In the genomic region with DNA sequence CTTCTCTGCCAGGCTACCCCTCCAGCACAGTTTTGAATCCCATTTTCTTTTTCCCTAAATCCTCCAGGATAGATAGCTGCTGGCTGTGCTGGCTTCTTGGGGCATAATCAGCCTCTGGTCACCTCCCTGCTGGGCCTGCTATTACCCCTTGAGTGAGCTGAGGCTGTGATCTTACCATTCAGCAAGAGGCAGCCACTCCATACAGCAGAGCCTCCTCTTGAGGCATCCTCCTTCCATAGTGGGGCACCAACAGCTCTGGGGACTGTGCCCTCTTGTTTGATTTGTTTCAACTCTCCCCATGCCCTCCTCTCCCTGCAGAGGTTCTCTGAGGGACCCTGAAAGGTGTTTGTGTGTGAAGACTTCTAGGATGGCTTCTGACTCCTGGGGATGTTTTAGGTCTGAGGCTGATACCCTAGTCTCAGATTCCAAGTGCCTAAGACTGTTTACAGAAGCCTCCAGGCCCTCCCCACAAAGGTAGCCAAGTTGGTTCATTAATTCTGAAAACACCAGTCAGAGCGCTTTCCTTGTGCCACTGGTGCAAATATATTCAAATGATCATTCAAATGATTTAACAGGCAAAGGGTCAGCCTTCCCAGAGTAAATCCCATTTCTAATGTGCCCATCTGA, we compare ENCODE assay signal across 12 mouse cellular contexts.
A peak's percentile ranks its signal among the peaks of the same experiment; 100 is the strongest.
DNase-seq lines count a peak whose midpoint lies in the region; ATAC-seq and TF ChIP-seq lines count a peak whose summit lies in the region.
"Had no signal": no experiment of that assay in that cellular context is flagged by ENCODE, and none has a peak within 500 bp of the region (broad histone marks: within the 10 kb centered on the region; RNA-seq: fewer than 3 reads in every experiment).

No protein-coding gene starts in this region.

- H3K27ac ChIP-seq in heart, embryonic 12.5 days (ENCODE audit: poor library complexity, severe bottlenecking) = peak overlapping the region; percentile 39; the same call in 1 of the 2 replicates
- no peak overlapping the region for H3K27ac ChIP-seq in stomach, embryonic 15.5 days
- H3K27ac ChIP-seq in stomach, postnatal 0 days (replicated peaks) = no peak overlapping the region
- peak overlapping the region; percentile 51; the same call in 1 of the 2 replicates for H3K27ac ChIP-seq in hindbrain, postnatal 0 days
- H3K27ac ChIP-seq: liver, embryonic 13.5 days had no signal

- no peak overlapping the region for H3K4me3 ChIP-seq in heart, embryonic 12.5 days
- H3K4me3 ChIP-seq in stomach, embryonic 15.5 days (replicated peaks) = no peak overlapping the region
- no peak overlapping the region for H3K4me3 ChIP-seq in stomach, postnatal 0 days (ENCODE audit: low read depth, low read length)
- no peak overlapping the region for H3K4me3 ChIP-seq in hindbrain, postnatal 0 days (ENCODE audit: low read length)
- H3K4me3 ChIP-seq: liver, embryonic 13.5 days; megakaryocyte, embryonic 14.5 days had no signal

- no peaks in the 10 kb centered on the region for H3K36me3 ChIP-seq in heart, embryonic 12.5 days
- no peaks in the 10 kb centered on the region for H3K36me3 ChIP-seq in stomach, embryonic 15.5 days
- no peaks in the 10 kb centered on the region for H3K36me3 ChIP-seq in stomach, postnatal 0 days (ENCODE audit: control insufficient read depth, insufficient read depth, low read length)
- H3K36me3 ChIP-seq in hindbrain, postnatal 0 days (ENCODE audit: insufficient read depth, low read length) = no peaks in the 10 kb centered on the region
- H3K36me3 ChIP-seq: liver, embryonic 13.5 days had no signal

- no peak for ATAC-seq in heart, embryonic 12.5 days (ENCODE audit: insufficient number of reproducible peaks, low FRiP score)
- ATAC-seq in stomach, embryonic 15.5 days (ENCODE audit: insufficient read depth, low FRiP score, low read depth) = no peak
- no peak for ATAC-seq in stomach, postnatal 0 days (ENCODE audit: low FRiP score, low TSS enrichment)
- ATAC-seq in hindbrain, postnatal 0 days = 0 out of 2 replicates have a peak, but pooled peaks have one; percentile 4

- no peaks in the 10 kb centered on the region for H3K9me3 ChIP-seq in heart, embryonic 12.5 days (replicated peaks)
- H3K9me3 ChIP-seq in stomach, embryonic 15.5 days = no peaks in the 10 kb centered on the region
- no peaks in the 10 kb centered on the region for H3K9me3 ChIP-seq in stomach, postnatal 0 days (ENCODE audit: control insufficient read depth, low read length)
- no peaks in the 10 kb centered on the region for H3K9me3 ChIP-seq in hindbrain, postnatal 0 days (ENCODE audit: low read length)
- H3K9me3 ChIP-seq: liver, embryonic 13.5 days had no signal

- H3K27me3 ChIP-seq in heart, embryonic 12.5 days (replicated peaks) = no peaks in the 10 kb centered on the region; the same call in 1 of the 2 replicates
- H3K27me3 ChIP-seq in stomach, embryonic 15.5 days (replicated peaks) = no peaks in the 10 kb centered on the region
- no peaks in the 10 kb centered on the region for H3K27me3 ChIP-seq in stomach, postnatal 0 days (ENCODE audit: control insufficient read depth, insufficient read depth, low read length)
- H3K27me3 ChIP-seq in hindbrain, postnatal 0 days (ENCODE audit: insufficient read depth, low read length) = no peaks in the 10 kb centered on the region
- H3K27me3 ChIP-seq: liver, embryonic 13.5 days; megakaryocyte, embryonic 14.5 days had no signal

- H3K9ac ChIP-seq in heart, embryonic 12.5 days = no peak overlapping the region
- no peak overlapping the region for H3K9ac ChIP-seq in stomach, embryonic 15.5 days
- no peak overlapping the region for H3K9ac ChIP-seq in stomach, postnatal 0 days (ENCODE audit: low read length)
- H3K9ac ChIP-seq in hindbrain, postnatal 0 days (replicated peaks; ENCODE audit: low read length) = no peak overlapping the region; the same call in 1 of the 2 replicates
- H3K9ac ChIP-seq: liver, embryonic 13.5 days had no signal

- 54% methylated on average over 1 of the region's 1 CpGs for WGBS in heart, embryonic 12.5 days
- 48% methylated on average over 1 of the region's 1 CpGs for WGBS in stomach, embryonic 15.5 days
- 37% methylated on average over 1 of the region's 1 CpGs for WGBS in stomach, postnatal 0 days
- WGBS in hindbrain, postnatal 0 days = 21% methylated on average over 1 of the region's 1 CpGs

- no peak for DNase-seq in heart, adult 9 months (ENCODE audit: low spot score in 2 of 2)
- no peak for DNase-seq in stomach, postnatal 0 days (ENCODE audit: low spot score)
- DNase-seq in hindbrain, postnatal 0 days (ENCODE audit: low spot score) = no peak
- no peak for DNase-seq in lung, postnatal 14 days
- no peak for DNase-seq in left cerebral cortex, postnatal 10 days (ENCODE audit: extremely low spot score in 1 of 2, low spot score in 2 of 2)
- no peak for DNase-seq in lung, postnatal 25 days (ENCODE audit: low spot score)
- DNase-seq: B cell, adult 2 months; gastrocnemius, postnatal 36 days; liver, embryonic 13.5 days had no signal

- intact Hi-C loops in left cerebral cortex, postnatal 10 days (cut with DNase I) = no loop called here

- TF ChIP-seq CTCF in stomach, postnatal 0 days (IDR thresholded peaks at IDR 0.05; ENCODE audit: low read depth) = no peak
- TF ChIP-seq CTCF in hindbrain, postnatal 0 days (IDR thresholded peaks at IDR 0.05; ENCODE audit: low read depth) = no peak

- H3K4me1 ChIP-seq in heart, embryonic 12.5 days (replicated peaks) = peaks cover 11% of the 10 kb centered on the region
- H3K4me1 ChIP-seq in stomach, embryonic 15.5 days = peaks cover 5% of the 10 kb centered on the region; the same call in 1 of the 2 replicates
- no peaks in the 10 kb centered on the region for H3K4me1 ChIP-seq in stomach, postnatal 0 days (replicated peaks; ENCODE audit: control insufficient read depth, insufficient read depth)
- H3K4me1 ChIP-seq in hindbrain, postnatal 0 days (ENCODE audit: insufficient read depth, low read length) = peaks cover 15% of the 10 kb centered on the region
- H3K4me1 ChIP-seq: liver, embryonic 13.5 days had no signal

- TF ChIP-seq EP300 in stomach, postnatal 0 days (optimal IDR thresholded peaks at IDR 0.05) = no peak

- peak overlapping the region; percentile 47; the same call in 1 of the 2 replicates for H3K4me2 ChIP-seq in heart, embryonic 12.5 days
- H3K4me2 ChIP-seq in stomach, embryonic 15.5 days = 0 out of 2 replicates have a peak overlapping the region, but pooled peaks have one; percentile 10
- H3K4me2 ChIP-seq in stomach, postnatal 0 days (replicated peaks; ENCODE audit: low read depth) = no peak overlapping the region
- H3K4me2 ChIP-seq in hindbrain, postnatal 0 days (ENCODE audit: low read depth, low read length) = peak overlapping the region; percentile 30
- H3K4me2 ChIP-seq: liver, embryonic 13.5 days had no signal

Comparison
In these comparisons a context has a peak if more than half of its experiments do, and no peak if none do; other contexts are left out.
1. H3K27ac ChIP-seq: peak in heart, embryonic 12.5 days (single experiment) and hindbrain, postnatal 0 days (single experiment); none in stomach, embryonic 15.5 days (single experiment) and stomach, postnatal 0 days (single experiment).